Comparison of ENCODE assay signal across 9 mouse cellular contexts in genomic region chr13:16829589-16829988, GRCm38 (mm10).
DNase-seq lines count a peak whose midpoint lies in the region; ATAC-seq and TF ChIP-seq lines count a peak whose summit lies in the region.
"Had no signal": no experiment of that assay in that cellular context is flagged by ENCODE, and none has a peak within 500 bp of the region (broad histone marks: within the 10 kb centered on the region; RNA-seq: fewer than 3 reads in every experiment).

No protein-coding gene starts in this region.

- TF ChIP-seq EP300 in heart, postnatal 0 days (IDR thresholded peaks at IDR 0.05; ENCODE audit: low read depth) = no peak

- TF ChIP-seq CTCF in heart, postnatal 0 days (IDR thresholded peaks at IDR 0.05; ENCODE audit: low read depth) = no peak

- H3K4me2 ChIP-seq in heart, postnatal 0 days (ENCODE audit: low read depth, low read length) = no peak overlapping the region
- H3K4me2 ChIP-seq in midbrain, embryonic 14.5 days (ENCODE audit: low read length) = no peak overlapping the region
- no peak overlapping the region for H3K4me2 ChIP-seq in midbrain, embryonic 15.5 days
- no peak overlapping the region for H3K4me2 ChIP-seq in limb, embryonic 13.5 days (replicated peaks)

- peaks cover 7% of the 10 kb centered on the region; the same call in 1 of the 2 replicates for H3K4me1 ChIP-seq in heart, postnatal 0 days (ENCODE audit: control insufficient read depth, insufficient read depth)
- H3K4me1 ChIP-seq in midbrain, embryonic 14.5 days (ENCODE audit: control insufficient read depth, insufficient read depth, low read length) = no peaks in the 10 kb centered on the region
- H3K4me1 ChIP-seq in midbrain, embryonic 15.5 days = no peaks in the 10 kb centered on the region
- peaks cover 12% of the 10 kb centered on the region for H3K4me1 ChIP-seq in limb, embryonic 13.5 days

- H3K4me3 ChIP-seq in heart, postnatal 0 days (ENCODE audit: low read depth, low read length) = no peak overlapping the region
- H3K4me3 ChIP-seq in midbrain, embryonic 14.5 days (replicated peaks; ENCODE audit: low read depth, low read length) = no peak overlapping the region
- H3K4me3 ChIP-seq in midbrain, embryonic 15.5 days = no peak overlapping the region
- H3K4me3 ChIP-seq in limb, embryonic 13.5 days = no peak overlapping the region

- 33% methylated on average over 2 of the region's 2 CpGs for WGBS in heart, postnatal 0 days
- 54% methylated on average over 2 of the region's 2 CpGs for WGBS in midbrain, embryonic 14.5 days
- 50% methylated on average over 2 of the region's 2 CpGs for WGBS in midbrain, embryonic 15.5 days
- WGBS in limb, embryonic 13.5 days = 39% methylated on average over 2 of the region's 2 CpGs

- no peaks in the 10 kb centered on the region for H3K9me3 ChIP-seq in heart, postnatal 0 days (replicated peaks; ENCODE audit: control insufficient read depth, low read length)
- no peaks in the 10 kb centered on the region for H3K9me3 ChIP-seq in midbrain, embryonic 14.5 days (ENCODE audit: control insufficient read depth, low read length)
- no peaks in the 10 kb centered on the region for H3K9me3 ChIP-seq in midbrain, embryonic 15.5 days
- H3K9me3 ChIP-seq in limb, embryonic 13.5 days = no peaks in the 10 kb centered on the region

- DNase-seq in adrenal gland, postnatal 10 days = peak; percentile 5
- no peak for DNase-seq in adrenal gland, postnatal 36 days
- peak; percentile 27 for DNase-seq in heart, postnatal 0 days (ENCODE audit: low spot score)
- no peak for DNase-seq in heart, adult 9 months (ENCODE audit: low spot score in 2 of 2)
- DNase-seq in midbrain, embryonic 14.5 days = peak; percentile 36
- no peak for DNase-seq in adrenal gland, adult 2 months
- DNase-seq: cerebellum, adult 11 months had no signal

- H3K9ac ChIP-seq in heart, postnatal 0 days (replicated peaks; ENCODE audit: low read depth, low read length) = no peak overlapping the region
- no peak overlapping the region for H3K9ac ChIP-seq in midbrain, embryonic 14.5 days (replicated peaks; ENCODE audit: low read length)
- no peak overlapping the region for H3K9ac ChIP-seq in midbrain, embryonic 15.5 days
- no peak overlapping the region for H3K9ac ChIP-seq in limb, embryonic 13.5 days

- no peak overlapping the region for H3K27ac ChIP-seq in heart, postnatal 0 days (ENCODE audit: low read depth)
- H3K27ac ChIP-seq in midbrain, embryonic 14.5 days (replicated peaks; ENCODE audit: low read depth, low read length) = no peak overlapping the region
- no peak overlapping the region for H3K27ac ChIP-seq in midbrain, embryonic 15.5 days
- H3K27ac ChIP-seq in limb, embryonic 13.5 days = no peak overlapping the region

- peak; percentile 17; the same call in 1 of the 2 replicates for ATAC-seq in heart, postnatal 0 days (ENCODE audit: insufficient read depth, low read depth)
- no peak for ATAC-seq in midbrain, embryonic 14.5 days (ENCODE audit: low FRiP score, low TSS enrichment)
- ATAC-seq in midbrain, embryonic 15.5 days (replicated peaks) = no peak
- peak; percentile 57; the same call in 1 of the 2 replicates for ATAC-seq in limb, embryonic 13.5 days (ENCODE audit: low FRiP score, low read depth)

- H3K36me3 ChIP-seq in heart, postnatal 0 days (replicated peaks; ENCODE audit: control insufficient read depth, insufficient read depth, low read length) = no peaks in the 10 kb centered on the region
- no peaks in the 10 kb centered on the region for H3K36me3 ChIP-seq in midbrain, embryonic 14.5 days (ENCODE audit: control insufficient read depth, insufficient read depth, low read length)
- no peaks in the 10 kb centered on the region for H3K36me3 ChIP-seq in midbrain, embryonic 15.5 days (replicated peaks)
- H3K36me3 ChIP-seq in limb, embryonic 13.5 days = no peaks in the 10 kb centered on the region

- H3K27me3 ChIP-seq in heart, postnatal 0 days (ENCODE audit: control insufficient read depth, insufficient read depth, low read length) = no peaks in the 10 kb centered on the region
- no peaks in the 10 kb centered on the region for H3K27me3 ChIP-seq in midbrain, embryonic 14.5 days (ENCODE audit: control insufficient read depth, insufficient read depth, low read length)
- H3K27me3 ChIP-seq in midbrain, embryonic 15.5 days (replicated peaks) = no peaks in the 10 kb centered on the region
- H3K27me3 ChIP-seq in limb, embryonic 13.5 days = no peaks in the 10 kb centered on the region

Comparison
In these comparisons a context has a peak if more than half of its experiments do, and no peak if none do; other contexts are left out.
1. DNase-seq: peak in adrenal gland, postnatal 10 days (single experiment), heart, postnatal 0 days (single experiment) and midbrain, embryonic 14.5 days (single experiment); none in adrenal gland, postnatal 36 days (0 of 2), heart, adult 9 months (0 of 2) and adrenal gland, adult 2 months (single experiment).
2. ATAC-seq: peak in heart, postnatal 0 days (single experiment) and limb, embryonic 13.5 days (single experiment); none in midbrain, embryonic 14.5 days (single experiment) and midbrain, embryonic 15.5 days (single experiment).